Mouse (Mus musculus) ES-Bruce4 (cell line): ENCODE measurements around the gene Epyc. TPM values are rescaled to one million over a fixed set of nuclear protein-coding genes. Genes with fewer than 3 reads are reported as not detected.

Experiments used
- H3K27ac ChIP-seq: 2 replicates; pipeline ENCODE4 v1.5.1; 2012; ENCODE audit warnings: low read length, inconsistent platforms; ENCODE audit not compliant: insufficient read depth
- H3K27me3 ChIP-seq: 2 replicates; pipeline ENCODE4 v1.6.1; 2012; ENCODE audit warnings: mild to moderate bottlenecking, low read length, inconsistent platforms; ENCODE audit not compliant: control insufficient read depth, poor library complexity, insufficient read depth, severe bottlenecking
- H3K36me3 ChIP-seq: 2 replicates; pipeline ENCODE4 v1.6.1; 2012; ENCODE audit warnings: inconsistent platforms, mild to moderate bottlenecking, low read length, moderate library complexity; ENCODE audit not compliant: control insufficient read depth, poor library complexity, insufficient read depth, severe bottlenecking
- H3K4me1 ChIP-seq: one replicate; pipeline ENCODE4 v1.8.1; 2011; ENCODE audit warnings: low read length; ENCODE audit not compliant: control insufficient read depth, insufficient read depth
- H3K4me3 ChIP-seq: 2 replicates; pipeline ENCODE4 v1.5.1; 2011; ENCODE audit warnings: low read depth, mild to moderate bottlenecking, low read length
- H3K9ac ChIP-seq: 2 replicates; pipeline ENCODE4 v1.6.1; 2012; ENCODE audit warnings: low read depth, mild to moderate bottlenecking, inconsistent platforms; ENCODE audit not compliant: poor library complexity, severe bottlenecking
- H3K9me3 ChIP-seq: replicated peaks from 2 replicates; pipeline ENCODE4 v1.6.1; 2012; ENCODE audit warnings: mild to moderate bottlenecking, low read length, inconsistent platforms; ENCODE audit not compliant: control insufficient read depth, poor library complexity, insufficient read depth, severe bottlenecking
- CTCF ChIP-seq: IDR thresholded peaks from one replicate; pipeline ENCODE4 v1.8.1; 2011; ENCODE audit warnings: low read depth, low read length
- EP300 ChIP-seq: IDR thresholded peaks from 2 replicates; pipeline ENCODE4 v1.6.1; 2011; ENCODE audit warnings: low read depth, low read length; ENCODE audit not compliant: insufficient read depth
- POLR2A ChIP-seq: IDR thresholded peaks from one replicate; pipeline ENCODE4 v1.8.1; 2011; ENCODE audit warnings: low read length; ENCODE audit not compliant: insufficient read depth
- polyA plus RNA-seq: library from polyadenylated mRNA; stranded (reverse); fragments of >200 nt; gene quantifications from 2 replicates; pipeline ENCODE4 v1.2.4, GENCODE M21; 2011; ENCODE audit warnings: low read depth; ENCODE audit not compliant: missing spikeins, insufficient read depth, insufficient read length

The Epyc gene
- polyA plus RNA-seq, 1 experiment: not detected

GRCm38 (mm10) chr10:97692913-97693312 lies 49.0 kb downstream of the Epyc start, which contains the start of gene Ccer1:
TSS of gene Ccer1 (plus strand) at chr10:97693059.
- no peaks in the 10 kb centered on the region for H3K27me3 ChIP-seq

GRCm38 (mm10) chr10:97693398-97694135 lies 49.7 kb downstream of the Epyc start:
- TF ChIP-seq EP300 (no peak), POLR2A (no peak), CTCF (no peak)
- Histone ChIP-seq H3K4me1 (no peaks in the 10 kb centered on the region), H3K9ac (no peak overlapping the region), H3K27ac (no peak overlapping the region), H3K36me3 (no peaks in the 10 kb centered on the region), H3K9me3 (no peaks in the 10 kb centered on the region), H3K4me3 (peak overlapping the region; percentile 58), H3K27me3 (no peaks in the 10 kb centered on the region)

More at GRCm38 (mm10) chr10:97692913-97693312, 49.0 kb downstream of the Epyc start, which contains the start of gene Ccer1:
- Histone ChIP-seq H3K4me1 (no peaks in the 10 kb centered on the region), H3K27ac (no peak within 1 kb of the TSS), H3K9ac (no peak within 1 kb of the TSS), H3K4me3 (peak within 1 kb of the TSS; percentile 58), H3K9me3 (no peaks in the 10 kb centered on the region), H3K36me3 (no peaks in the 10 kb centered on the region)
- TF ChIP-seq POLR2A: no peak
- TF ChIP-seq EP300: no peak
- TF ChIP-seq CTCF: no peak

DNA sequence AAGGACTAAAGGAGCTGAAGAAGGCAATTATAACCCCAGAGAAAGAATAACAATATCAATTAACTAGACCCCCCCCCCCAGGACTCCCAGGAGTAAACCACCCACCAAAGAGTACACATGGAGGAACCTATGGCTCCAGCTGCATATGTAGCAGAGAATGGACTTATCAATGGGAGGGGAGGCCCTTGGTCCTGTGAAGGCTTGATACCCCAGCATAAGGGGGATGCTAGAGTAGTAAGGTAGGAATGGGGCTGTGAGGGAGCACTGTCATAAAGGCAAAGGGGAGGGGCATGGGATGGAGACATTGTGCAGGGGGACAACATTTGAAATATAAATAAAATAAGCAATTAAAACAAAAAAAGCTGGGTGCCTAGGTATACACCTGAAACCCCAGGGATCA lies 58.5 kb downstream of the Epyc start:
- Histone ChIP-seq H3K27ac (no peak overlapping the region), H3K27me3 (no peaks in the 10 kb centered on the region), H3K36me3 (no peaks in the 10 kb centered on the region), H3K4me1 (no peaks in the 10 kb centered on the region), H3K9ac (no peak overlapping the region), H3K9me3 (no peaks in the 10 kb centered on the region), H3K4me3 (no peak overlapping the region)
- no peak for TF ChIP-seq EP300
- no peak for TF ChIP-seq POLR2A
- no peak for TF ChIP-seq CTCF

DNA sequence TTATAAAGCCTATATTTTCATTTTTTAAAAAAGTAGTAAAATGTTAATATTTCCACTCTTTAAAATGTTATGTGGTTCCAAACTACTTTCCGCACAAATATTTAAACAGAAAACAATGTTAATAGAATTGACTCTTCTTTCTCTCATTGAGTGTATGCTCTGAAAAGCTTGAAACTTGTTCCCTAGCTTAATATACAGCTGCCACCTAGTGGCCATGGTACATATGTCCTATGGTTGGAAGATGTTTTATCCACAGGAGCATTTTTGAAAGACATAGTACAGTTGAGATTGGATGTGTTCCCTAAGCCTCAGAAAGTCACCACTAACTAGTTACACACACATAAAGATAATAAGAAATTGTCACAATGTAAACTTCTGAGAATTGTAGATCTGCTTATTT lies 60.7 kb downstream of the Epyc start:
- H3K36me3 ChIP-seq: no peaks in the 10 kb centered on the region
- no peaks in the 10 kb centered on the region for H3K27me3 ChIP-seq
- no peak overlapping the region for H3K27ac ChIP-seq
- no peaks in the 10 kb centered on the region for H3K4me1 ChIP-seq
- TF ChIP-seq POLR2A (no peak), EP300 (no peak), CTCF (no peak)
- no peaks in the 10 kb centered on the region for H3K9me3 ChIP-seq
- no peak overlapping the region for H3K4me3 ChIP-seq
- no peak overlapping the region for H3K9ac ChIP-seq

GRCm38 (mm10) chr10:97712687-97713086 lies 68.8 kb downstream of the Epyc start:
- H3K36me3 ChIP-seq: no peaks in the 10 kb centered on the region
- no peaks in the 10 kb centered on the region for H3K4me1 ChIP-seq
- no peaks in the 10 kb centered on the region for H3K9me3 ChIP-seq
- H3K4me3 ChIP-seq: no peak overlapping the region
- H3K9ac ChIP-seq: no peak overlapping the region
- H3K27me3 ChIP-seq: no peaks in the 10 kb centered on the region
- TF ChIP-seq CTCF (peak; percentile 14), EP300 (no peak)
- no peak overlapping the region for H3K27ac ChIP-seq

- Histone ChIP-seq H3K4me1 (no peaks in the 10 kb centered on the region), H3K27ac (no peak overlapping the region), H3K27me3 (no peaks in the 10 kb centered on the region), H3K9ac (no peak overlapping the region), H3K4me3 (no peak overlapping the region), H3K9me3 (no peaks in the 10 kb centered on the region), H3K36me3 (no peaks in the 10 kb centered on the region)
- TF ChIP-seq EP300 (no peak), POLR2A (no peak), CTCF (no peak)
Observed at GRCm38 (mm10) chr10:97714584-97714983, 70.7 kb downstream of the Epyc start.
